Mouse (Mus musculus) adrenal gland (tissue): ENCODE measurements around the gene Lars2.

ENCODE experiments used
- intact Hi-C: fragments of 180-260 bp; cut with DNase I; formaldehyde crosslinking; loops from one replicate; pipeline ENCODE4 v1.15.1; 2025

Gene Lars2

GRCm38 (mm10) chr9:123473377-123473776, 106.7 kb downstream of the Lars2 start:
- intact Hi-C loops = no loop called here

GRCm38 (mm10) chr9:123475569-123475968, 108.8 kb downstream of the Lars2 start:
- intact Hi-C loops = no loop called here

- intact Hi-C loops = no loop called here
Measured at GRCm38 (mm10) chr9:123478031-123478585, 111.4 kb downstream of the Lars2 start.

GRCm38 (mm10) chr9:123478586-123479195, 112.0 kb downstream of the Lars2 start, which contains the start of gene Limd1:
Gene Limd1 (plus strand): TSS chr9:123478706.
- intact Hi-C loops = no loop called here

GRCm38 (mm10) chr9:123479196-123479669, 112.5 kb downstream of the Lars2 start:
- intact Hi-C loops = no loop called here

GRCm38 (mm10) chr9:123479876-123480252, 113.1 kb downstream of the Lars2 start:
- intact Hi-C loops = no loop called here

GRCm38 (mm10) chr9:123480253-123480921, 113.7 kb downstream of the Lars2 start:
- intact Hi-C loops = no loop called here

GRCm38 (mm10) chr9:123481136-123481535, 114.4 kb downstream of the Lars2 start:
- intact Hi-C loops = no loop called here

- intact Hi-C loops = no loop called here
Measured at GRCm38 (mm10) chr9:123483598-123483997, 116.9 kb downstream of the Lars2 start.

- intact Hi-C loops = no loop called here
Measured at GRCm38 (mm10) chr9:123484830-123485229, 118.1 kb downstream of the Lars2 start.

- intact Hi-C loops = no loop called here
Measured at GRCm38 (mm10) chr9:123485561-123485960, 118.8 kb downstream of the Lars2 start.

- intact Hi-C loops = no loop called here
Measured at GRCm38 (mm10) chr9:123486635-123487034, 119.9 kb downstream of the Lars2 start.

GRCm38 (mm10) chr9:123489073-123489472, 122.3 kb downstream of the Lars2 start:
- intact Hi-C loops = no loop called here

- intact Hi-C loops = no loop called here
Measured at GRCm38 (mm10) chr9:123489727-123490343, 123.1 kb downstream of the Lars2 start.

- intact Hi-C loops = no loop called here
Measured at GRCm38 (mm10) chr9:123490930-123491329, 124.2 kb downstream of the Lars2 start.

GRCm38 (mm10) chr9:123491917-123492585, 125.3 kb downstream of the Lars2 start:
- intact Hi-C loops = no loop called here

- intact Hi-C loops = no loop called here
Measured at GRCm38 (mm10) chr9:123496665-123497064, 129.9 kb downstream of the Lars2 start.

- intact Hi-C loops = no loop called here
Measured at GRCm38 (mm10) chr9:123497906-123498305, 131.2 kb downstream of the Lars2 start.

- intact Hi-C loops = loop anchor here (10.0 kb wide), 1 partner anchor 246 kb away; no protein-coding TSS in a partner anchor
Measured at GRCm38 (mm10) chr9:123500480-123500879, 133.8 kb downstream of the Lars2 start.

GRCm38 (mm10) chr9:123503171-123503834, 136.6 kb downstream of the Lars2 start:
- intact Hi-C loops = loop anchor here (10.0 kb wide), 1 partner anchor 249 kb away; no protein-coding TSS in a partner anchor

GRCm38 (mm10) chr9:123504325-123504724, 137.6 kb downstream of the Lars2 start:
- intact Hi-C loops = loop anchor here (2.0 to 10.0 kb wide), 2 partner anchors 54 to 250 kb away; no protein-coding TSS in a partner anchor
